Mouse (Mus musculus): Measurements from ENCODE around the gene Ncoa7. TPM values are rescaled to one million over a fixed set of nuclear protein-coding genes. Genes with fewer than 3 reads are reported as not detected.
"Not testable (repeated sequence)": the region's sequence is repeated elsewhere in the genome, so short reads cannot be mapped to it uniquely, and the experiment has no call there.

Ncoa7 gene
- total RNA-seq, 2 experiments from 2014 or later: 4.9 to 5.2 TPM

GRCm38 (mm10) chr10:30791016-30791415 is 12.1 kb downstream of the Ncoa7 start:
- DNase-seq: no peak
- intact Hi-C loops (cut with DNase I; ENCODE audit: low total_unique reads): no loop called here

- intact Hi-C loops (cut with DNase I; ENCODE audit: low total_unique reads): no loop called here
- no peak for DNase-seq
These were observed 13.6 kb downstream of the Ncoa7 start for GRCm38 (mm10) chr10:30789521-30789920.

- intact Hi-C loops (cut with DNase I; ENCODE audit: low total_unique reads): no loop called here
- no peak for DNase-seq
These were observed 14.8 kb downstream of the Ncoa7 start for GRCm38 (mm10) chr10:30788340-30788721.

GRCm38 (mm10) chr10:30787684-30788339 is 15.3 kb downstream of the Ncoa7 start:
- intact Hi-C loops (cut with DNase I; ENCODE audit: low total_unique reads): no loop called here
- DNase-seq: no peak

GRCm38 (mm10) chr10:30786103-30786754 is 16.9 kb downstream of the Ncoa7 start:
- intact Hi-C loops (cut with DNase I; ENCODE audit: low total_unique reads): no loop called here
- no peak for DNase-seq

- intact Hi-C loops (cut with DNase I; ENCODE audit: low total_unique reads); DNase-seq: not testable (repeated sequence)
These were observed 22.2 kb downstream of the Ncoa7 start for GRCm38 (mm10) chr10:30780921-30781320.

GRCm38 (mm10) chr10:30778240-30778639 is 24.9 kb downstream of the Ncoa7 start:
- DNase-seq: peak; percentile 39
- intact Hi-C loops (cut with DNase I; ENCODE audit: low total_unique reads): no loop called here

GRCm38 (mm10) chr10:30775987-30776386 is 27.1 kb downstream of the Ncoa7 start:
- DNase-seq: no peak
- intact Hi-C loops (cut with DNase I; ENCODE audit: low total_unique reads): no loop called here

GRCm38 (mm10) chr10:30775568-30775967 is 27.6 kb downstream of the Ncoa7 start:
- intact Hi-C loops (cut with DNase I; ENCODE audit: low total_unique reads): no loop called here
- no peak for DNase-seq

- no peak for DNase-seq
- intact Hi-C loops (cut with DNase I; ENCODE audit: low total_unique reads): no loop called here
These were observed 28.7 kb downstream of the Ncoa7 start for GRCm38 (mm10) chr10:30774396-30774795.

- DNase-seq: no peak
- intact Hi-C loops (cut with DNase I; ENCODE audit: low total_unique reads): no loop called here
These were observed 29.9 kb downstream of the Ncoa7 start for GRCm38 (mm10) chr10:30773181-30773580.

- intact Hi-C loops (cut with DNase I; ENCODE audit: low total_unique reads): no loop called here
- DNase-seq: no peak
These were observed 31.5 kb downstream of the Ncoa7 start for GRCm38 (mm10) chr10:30771417-30772158.

GRCm38 (mm10) chr10:30768820-30769219 is 34.3 kb downstream of the Ncoa7 start:
- intact Hi-C loops (cut with DNase I; ENCODE audit: low total_unique reads): no loop called here

GRCm38 (mm10) chr10:30768250-30768649 is 34.9 kb downstream of the Ncoa7 start:
- peak; percentile 13 for DNase-seq
- intact Hi-C loops (cut with DNase I; ENCODE audit: low total_unique reads): no loop called here

More at GRCm38 (mm10) chr10:30768820-30769219, 34.3 kb downstream of the Ncoa7 start:
- DNase-seq: no peak

GRCm38 (mm10) chr10:30763179-30763770 is 39.9 kb downstream of the Ncoa7 start:
- no peak for DNase-seq
- intact Hi-C loops (cut with DNase I; ENCODE audit: low total_unique reads): no loop called here

- intact Hi-C loops (cut with DNase I; ENCODE audit: low total_unique reads): no loop called here
These were observed 40.7 kb downstream of the Ncoa7 start for GRCm38 (mm10) chr10:30762284-30762964.

GRCm38 (mm10) chr10:30759360-30760147 is 43.6 kb downstream of the Ncoa7 start:
- DNase-seq: no peak
- intact Hi-C loops (cut with DNase I; ENCODE audit: low total_unique reads): no loop called here

More at GRCm38 (mm10) chr10:30762284-30762964, 40.7 kb downstream of the Ncoa7 start:
- DNase-seq: no peak

GRCm38 (mm10) chr10:30756064-30756463 is 47.1 kb downstream of the Ncoa7 start:
- intact Hi-C loops (cut with DNase I; ENCODE audit: low total_unique reads): no loop called here
- no peak for DNase-seq

Measured in gastrocnemius, postnatal 14 days (tissue).